Mouse (Mus musculus) frontal cortex, adult 2 months (tissue): Measurements from ENCODE around the gene Trim56. TPM values are rescaled to one million over a fixed set of nuclear protein-coding genes. Genes with fewer than 3 reads are reported as not detected.
A peak's percentile ranks its signal among the peaks of the same experiment; 100 is the strongest.

Experiments used
- DNase-seq, 2 experiments: peaks; one replicate each; pipeline ENCODE4 v3.0.0; 2022; ENCODE audit warnings: low spot score in 1 of 2; ENCODE audit errors: extremely low spot score in 1 of 2
- polyA plus RNA-seq: library from polyadenylated mRNA; depleted of rRNA; stranded (reverse); fragments of >200 nt; gene quantifications from 2 replicates; pipeline ENCODE4 v1.2.3, GENCODE M21; 2012; rRNA removed

Gene Trim56
- polyA plus RNA-seq, 1 experiment, result 2.3 TPM

DNA sequence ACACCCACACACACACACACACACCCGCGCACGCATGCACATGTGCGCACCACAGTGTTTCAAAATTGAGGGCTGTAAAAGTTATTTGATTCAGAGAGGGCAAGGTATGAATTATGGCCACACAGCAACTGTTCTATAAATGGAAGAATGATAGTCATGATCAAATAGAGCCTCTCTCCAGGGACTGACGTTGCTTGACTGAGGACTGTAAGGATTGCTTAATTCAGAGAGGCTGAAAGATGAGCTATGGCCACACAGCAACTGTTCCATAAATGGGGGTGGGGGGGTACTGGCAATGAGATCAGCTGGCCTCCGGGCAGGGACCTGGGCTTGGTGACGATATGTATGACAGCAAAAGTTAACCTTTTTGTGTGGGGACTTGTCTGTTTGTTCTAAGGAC is 38.8 kb downstream of the Trim56 start:
- DNase-seq, result no peak

DNA sequence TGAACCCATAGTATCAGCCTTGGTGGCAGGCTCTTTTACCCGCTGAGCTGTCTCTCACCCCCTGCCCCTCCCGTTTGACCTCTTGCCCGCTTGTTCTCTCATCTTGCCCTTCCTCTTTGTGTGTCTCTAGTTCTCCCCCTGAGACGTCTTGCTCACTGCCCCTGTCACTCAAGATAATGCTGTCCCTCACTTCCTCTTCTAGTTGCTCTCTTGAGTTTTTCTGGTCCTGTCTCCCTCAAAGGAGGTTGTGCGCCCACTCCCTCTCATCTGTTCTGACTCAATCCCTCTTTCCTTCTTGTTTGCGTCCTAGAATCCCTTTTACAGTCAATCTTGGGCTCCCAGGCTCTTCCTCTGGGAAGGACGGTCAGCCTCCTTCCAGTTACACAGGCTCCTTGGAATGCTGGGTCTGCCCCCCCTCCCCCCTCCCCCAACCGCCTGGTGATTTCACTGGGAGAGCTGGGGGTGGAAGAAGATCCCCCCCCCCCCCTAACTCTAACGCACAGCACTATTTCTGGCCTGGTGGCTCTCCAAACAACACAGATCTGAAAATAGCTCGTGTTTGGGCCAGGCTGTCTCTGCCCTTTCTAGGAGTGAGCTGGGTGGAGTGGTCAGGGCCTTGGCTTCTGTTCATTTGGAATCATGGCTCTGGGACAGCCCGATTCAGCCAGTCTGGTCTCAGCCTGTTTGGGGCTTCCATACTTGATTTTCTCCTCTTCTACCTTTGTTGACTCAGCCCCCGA is 39.6 kb downstream of the Trim56 start:
- DNase-seq, result no peak

GRCm38 (mm10) chr5:137075726-137076125 is 40.3 kb downstream of the Trim56 start:
- no peak for DNase-seq

- DNase-seq, result no peak
These were observed 41.8 kb downstream of the Trim56 start for GRCm38 (mm10) chr5:137074191-137074651.

DNA sequence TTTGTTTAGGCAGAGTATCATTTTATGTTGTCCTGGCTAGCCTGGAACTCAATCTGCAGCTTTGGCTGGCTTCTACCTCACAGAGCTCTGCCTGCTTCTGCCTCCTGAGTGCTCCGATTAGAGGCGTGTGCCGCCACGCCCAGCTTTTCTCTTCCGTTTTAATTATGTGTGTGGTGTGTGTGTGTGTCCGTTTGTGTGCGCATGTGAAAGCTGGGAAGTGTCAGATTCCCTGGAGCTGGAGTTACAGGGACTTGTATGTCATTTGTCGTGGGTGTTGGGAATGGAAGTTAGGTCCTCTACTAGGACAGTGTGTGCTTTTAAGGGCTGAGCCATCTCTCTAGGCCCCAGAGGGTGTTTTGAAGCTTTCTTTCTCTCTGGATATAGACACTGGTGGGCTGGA is 42.9 kb downstream of the Trim56 start:
- no peak for DNase-seq

- peak in 1 of 2 experiments; percentile 61 for DNase-seq
These were observed 43.7 kb downstream of the Trim56 start, which contains the start of gene Serpine1 for GRCm38 (mm10) chr5:137072079-137072960. Serpine1 (minus strand) TSS chr5:137072268.

DNA sequence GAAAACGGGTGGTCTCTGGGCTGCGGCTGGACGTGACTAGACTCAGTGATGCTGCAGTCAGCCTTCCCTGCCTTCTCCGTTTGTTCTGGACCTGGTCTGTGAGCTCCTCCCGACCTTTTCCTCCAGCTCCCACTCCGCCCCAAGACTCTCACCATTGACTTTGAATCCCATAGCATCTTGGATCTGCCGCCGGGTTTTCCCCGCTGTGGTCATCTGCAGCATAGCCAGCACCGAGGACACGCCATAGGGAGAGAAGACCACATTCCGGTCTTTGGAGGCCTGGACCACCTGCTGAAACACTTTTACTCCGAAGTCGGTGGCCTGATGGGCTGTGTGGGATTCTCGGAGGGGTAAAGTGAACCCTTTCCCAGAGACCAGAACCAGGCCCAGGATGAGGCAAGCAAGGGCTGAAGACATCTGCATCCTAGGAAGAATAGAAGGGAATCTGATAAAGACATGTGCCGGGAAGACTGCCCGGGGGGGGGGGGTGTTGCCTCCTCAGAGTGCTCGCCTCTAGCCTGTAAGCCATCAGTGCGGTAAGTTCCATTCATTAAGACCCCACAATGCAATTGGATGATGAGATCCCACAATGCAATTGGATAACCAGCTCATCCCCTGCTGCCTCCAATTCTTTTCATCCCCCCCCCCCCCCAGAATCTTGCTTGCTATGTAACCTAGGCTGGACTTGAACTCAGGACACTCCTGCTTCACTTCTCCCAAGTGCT is 45.0 kb downstream of the Trim56 start:
- no peak for DNase-seq

GRCm38 (mm10) chr5:137068711-137069110 is 47.3 kb downstream of the Trim56 start:
- DNase-seq, result no peak

GRCm38 (mm10) chr5:137065923-137066322 is 50.1 kb downstream of the Trim56 start:
- no peak for DNase-seq

GRCm38 (mm10) chr5:137065454-137065853 is 50.6 kb downstream of the Trim56 start:
- no peak for DNase-seq

DNA sequence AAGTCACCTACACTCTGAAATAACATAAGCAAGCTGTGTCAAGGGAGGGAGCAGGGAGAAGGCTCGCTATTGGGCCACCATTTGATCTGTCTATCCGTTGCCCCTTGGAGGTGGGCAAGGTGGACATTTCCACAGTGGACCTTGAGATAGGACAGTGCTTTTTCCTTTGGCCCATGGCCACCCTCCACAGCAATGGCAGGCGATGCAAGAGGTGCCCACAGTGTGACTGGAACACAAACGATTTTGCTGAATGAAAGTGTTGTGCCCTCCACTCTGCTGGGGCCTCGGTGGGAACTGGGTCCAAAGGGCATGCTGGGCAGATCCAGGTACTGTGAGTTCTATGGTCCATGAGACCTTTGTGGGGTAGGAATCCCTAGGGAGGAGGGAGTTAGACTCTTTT is 53.4 kb downstream of the Trim56 start:
- DNase-seq, result no peak

GRCm38 (mm10) chr5:137061809-137062481 is 54.1 kb downstream of the Trim56 start:
- peak in 1 of 2 experiments; percentile 66 for DNase-seq

Other genes with a start within 250 kb of the Trim56 start
- 11.3 and 11.6 TPM in 2 replicates for gene Col26a1, start 233.0 kb downstream of the Trim56 start, polyA plus RNA-seq
- gene Ift22, start 208.1 kb downstream of the Trim56 start, polyA plus RNA-seq, result 77.4 and 82.5 TPM in 2 replicates
- gene Fis1, start 162.9 kb downstream of the Trim56 start, polyA plus RNA-seq, result 394 and 432 TPM in 2 replicates
- gene Cldn15, start 149.6 kb downstream of the Trim56 start, polyA plus RNA-seq, result 0.12 and 0.21 TPM in 2 replicates
- 36.3 and 39.0 TPM in 2 replicates for gene Plod3, start 129.2 kb downstream of the Trim56 start, polyA plus RNA-seq
- 88.2 and 106 TPM in 2 replicates for gene Znhit1, start 128.2 kb downstream of the Trim56 start, polyA plus RNA-seq
- 123 and 132 TPM in 2 replicates for gene Vgf, start 89.8 kb downstream of the Trim56 start, polyA plus RNA-seq
- gene Ap1s1, start 70.1 kb downstream of the Trim56 start, polyA plus RNA-seq, result 263 and 311 TPM in 2 replicates
- 1.9 and 2.5 TPM in 2 replicates for gene Serpine1, start 43.9 kb downstream of the Trim56 start, polyA plus RNA-seq
- gene Muc3, start 33.1 kb upstream of the Trim56 start, polyA plus RNA-seq, result 0.16 TPM in 1 of 2 replicates, not detected in the other
- gene Muc3a, start 96.2 kb upstream of the Trim56 start, polyA plus RNA-seq, result 28.3 and 33.2 TPM in 2 replicates
- 63.7 and 65.6 TPM in 2 replicates for gene Ache, start 171.3 kb upstream of the Trim56 start, polyA plus RNA-seq
- gene Ufsp1, start 178.4 kb upstream of the Trim56 start, polyA plus RNA-seq, result 12.4 and 13.1 TPM in 2 replicates
- 268 and 278 TPM in 2 replicates for gene Srrt, start 191.5 kb upstream of the Trim56 start, polyA plus RNA-seq
- gene Trip6, start 198.2 kb upstream of the Trim56 start, polyA plus RNA-seq, result 8.5 and 9.0 TPM in 2 replicates
- gene Slc12a9, start 217.4 kb upstream of the Trim56 start, polyA plus RNA-seq, result 32.6 and 34.6 TPM in 2 replicates
- 5.6 and 6.0 TPM in 2 replicates for gene Ephb4, start 233.9 kb upstream of the Trim56 start, polyA plus RNA-seq